Mouse (Mus musculus): ENCODE measurements at regions not wholly inside any gene's neighbourhood (a gene's known extent, or its start where the extent isn't known, plus 50 kb on each side); places are given as distances from the start of the nearest gene placed in this dataset.

- no peak overlapping the region for H3K4me3 ChIP-seq
- H3K4me1 ChIP-seq = peaks cover 11% of the 10 kb centered on the region; the same call in 1 of the 2 replicates
- no peaks in the 10 kb centered on the region for H3K27me3 ChIP-seq (ENCODE audit: low read depth, poor library complexity, severe bottlenecking)
- no peaks in the 10 kb centered on the region for H3K9me3 ChIP-seq (replicated peaks)
- no peaks in the 10 kb centered on the region for H3K36me3 ChIP-seq
- WGBS = 24% methylated on average over 4 of the region's 4 CpGs
- no peak overlapping the region for H3K27ac ChIP-seq
- DNase-seq (ENCODE audit: low spot score) = peak; percentile 59
Measured at GRCm38 (mm10) chr2:133614672-133615071, 62.7 kb downstream of the Bmp2 start.

- no peak overlapping the region for H3K4me3 ChIP-seq
- WGBS = 83% methylated on average over 3 of the region's 3 CpGs
- DNase-seq (ENCODE audit: low spot score) = no peak
- H3K9me3 ChIP-seq (replicated peaks) = no peaks in the 10 kb centered on the region
- peaks cover 11% of the 10 kb centered on the region; the same call in 1 of the 2 replicates for H3K4me1 ChIP-seq
- H3K27ac ChIP-seq = no peak overlapping the region
- no peaks in the 10 kb centered on the region for H3K36me3 ChIP-seq
- no peaks in the 10 kb centered on the region for H3K27me3 ChIP-seq (ENCODE audit: low read depth, poor library complexity, severe bottlenecking)
Measured at GRCm38 (mm10) chr2:133615299-133615698, 63.3 kb downstream of the Bmp2 start.

- no peak overlapping the region for H3K4me3 ChIP-seq
- WGBS = 64% methylated on average over 3 of the region's 3 CpGs
- no peaks in the 10 kb centered on the region for H3K9me3 ChIP-seq (replicated peaks)
- no peak overlapping the region for H3K27ac ChIP-seq
- peaks cover 12% of the 10 kb centered on the region; the same call in 1 of the 2 replicates for H3K4me1 ChIP-seq
- DNase-seq (ENCODE audit: low spot score) = no peak
- H3K36me3 ChIP-seq = no peaks in the 10 kb centered on the region
- no peaks in the 10 kb centered on the region for H3K27me3 ChIP-seq (ENCODE audit: low read depth, poor library complexity, severe bottlenecking)
Measured at GRCm38 (mm10) chr2:133617317-133617835, 65.4 kb downstream of the Bmp2 start.

- H3K27ac ChIP-seq = no peak overlapping the region
- DNase-seq (ENCODE audit: low spot score) = no peak
- H3K27me3 ChIP-seq (ENCODE audit: low read depth, poor library complexity, severe bottlenecking) = no peaks in the 10 kb centered on the region
- 22% methylated on average over 2 of the region's 2 CpGs for WGBS
- H3K4me3 ChIP-seq = no peak overlapping the region
- H3K9me3 ChIP-seq (replicated peaks) = no peaks in the 10 kb centered on the region
- H3K4me1 ChIP-seq = peaks cover 10% of the 10 kb centered on the region; the same call in 1 of the 2 replicates
- no peaks in the 10 kb centered on the region for H3K36me3 ChIP-seq
Measured at GRCm38 (mm10) chr2:133622523-133622922, 70.6 kb downstream of the Bmp2 start.

- Histone ChIP-seq H3K9me3 (replicated peaks) (no peaks in the 10 kb centered on the region), H3K36me3 (no peaks in the 10 kb centered on the region), H3K27ac (no peak overlapping the region), H3K27me3 (ENCODE audit: low read depth, poor library complexity, severe bottlenecking) (peaks cover 9% of the 10 kb centered on the region; the same call in 1 of the 2 replicates), H3K4me1 (peaks cover 20% of the 10 kb centered on the region), H3K4me3 (no peak overlapping the region)
- 69% methylated on average over 2 of the region's 2 CpGs for WGBS
- DNase-seq (ENCODE audit: low spot score) = no peak
Measured at GRCm38 (mm10) chr2:133625542-133625941, 73.6 kb downstream of the Bmp2 start.

- no peak overlapping the region for H3K4me3 ChIP-seq
- WGBS = 79% methylated on average over 6 of the region's 6 CpGs
- peaks cover 13% of the 10 kb centered on the region; the same call in 1 of the 2 replicates for H3K27me3 ChIP-seq (ENCODE audit: low read depth, poor library complexity, severe bottlenecking)
- DNase-seq (ENCODE audit: low spot score) = no peak
- H3K27ac ChIP-seq = no peak overlapping the region
- H3K4me1 ChIP-seq = peaks cover 20% of the 10 kb centered on the region
- no peaks in the 10 kb centered on the region for H3K36me3 ChIP-seq
- no peaks in the 10 kb centered on the region for H3K9me3 ChIP-seq (replicated peaks)
Measured at GRCm38 (mm10) chr2:133628874-133629273, 76.9 kb downstream of the Bmp2 start.

- Histone ChIP-seq H3K27ac (no peak overlapping the region), H3K4me3 (no peak overlapping the region), H3K36me3 (no peaks in the 10 kb centered on the region), H3K27me3 (ENCODE audit: low read depth, poor library complexity, severe bottlenecking) (peaks cover 23% of the 10 kb centered on the region), H3K9me3 (replicated peaks) (no peaks in the 10 kb centered on the region), H3K4me1 (peaks cover 28% of the 10 kb centered on the region)
- WGBS = 0% methylated on average over 1 of the region's 1 CpGs
- DNase-seq (ENCODE audit: low spot score) = peak; percentile 40
Measured at GRCm38 (mm10) chr2:133635434-133635833, 83.5 kb downstream of the Bmp2 start.

GRCm38 (mm10) chr2:133649874-133650481, 98.0 kb downstream of the Bmp2 start:
- Histone ChIP-seq H3K27me3 (ENCODE audit: low read depth, poor library complexity, severe bottlenecking) (no peaks in the 10 kb centered on the region), H3K4me3 (no peak overlapping the region), H3K9me3 (replicated peaks) (no peaks in the 10 kb centered on the region), H3K4me1 (peaks cover 20% of the 10 kb centered on the region; the same call in 1 of the 2 replicates), H3K36me3 (no peaks in the 10 kb centered on the region), H3K27ac (peak overlapping the region; percentile 26)
- peak; percentile 40 for DNase-seq (ENCODE audit: low spot score)
- 67% methylated on average over 6 of the region's 6 CpGs for WGBS

- Histone ChIP-seq H3K4me1 (peaks cover 14% of the 10 kb centered on the region), H3K36me3 (no peaks in the 10 kb centered on the region), H3K27me3 (ENCODE audit: low read depth, poor library complexity, severe bottlenecking) (0 out of 2 replicates have a peak, but pooled peaks cover 6% of the 10 kb centered on the region), H3K9me3 (replicated peaks) (no peaks in the 10 kb centered on the region), H3K4me3 (no peak overlapping the region), H3K27ac (no peak overlapping the region)
- peak; percentile 38 for DNase-seq (ENCODE audit: low spot score)
- WGBS = 69% methylated on average over 9 of the region's 9 CpGs
Measured at GRCm38 (mm10) chr2:133666331-133667054, 114.5 kb downstream of the Bmp2 start.

GRCm38 (mm10) chr2:133667055-133667395, 115.1 kb downstream of the Bmp2 start:
- Histone ChIP-seq H3K4me1 (peaks cover 14% of the 10 kb centered on the region), H3K27me3 (ENCODE audit: low read depth, poor library complexity, severe bottlenecking) (0 out of 2 replicates have a peak, but pooled peaks cover 10% of the 10 kb centered on the region), H3K4me3 (no peak overlapping the region), H3K27ac (no peak overlapping the region), H3K36me3 (no peaks in the 10 kb centered on the region), H3K9me3 (replicated peaks) (no peaks in the 10 kb centered on the region)
- no peak for DNase-seq (ENCODE audit: low spot score)
- 83% methylated on average over 3 of the region's 3 CpGs for WGBS

- Histone ChIP-seq H3K27me3 (ENCODE audit: low read depth, poor library complexity, severe bottlenecking) (0 out of 2 replicates have a peak, but pooled peaks cover 10% of the 10 kb centered on the region), H3K4me1 (peaks cover 14% of the 10 kb centered on the region), H3K4me3 (no peak overlapping the region), H3K27ac (no peak overlapping the region), H3K9me3 (replicated peaks) (no peaks in the 10 kb centered on the region), H3K36me3 (no peaks in the 10 kb centered on the region)
- DNase-seq (ENCODE audit: low spot score) = no peak
- 59% methylated on average over 2 of the region's 2 CpGs for WGBS
Measured at GRCm38 (mm10) chr2:133669821-133670220, 117.9 kb downstream of the Bmp2 start.

- Histone ChIP-seq H3K27ac (no peak overlapping the region), H3K36me3 (no peaks in the 10 kb centered on the region)
Measured at GRCm38 (mm10) chr2:133671528-133671927, 119.6 kb downstream of the Bmp2 start.

GRCm38 (mm10) chr2:133684367-133684766, 132.4 kb downstream of the Bmp2 start:
- Histone ChIP-seq H3K9me3 (replicated peaks) (no peaks in the 10 kb centered on the region), H3K27ac (no peak overlapping the region), H3K4me1 (no peaks in the 10 kb centered on the region), H3K27me3 (ENCODE audit: low read depth, poor library complexity, severe bottlenecking) (no peaks in the 10 kb centered on the region), H3K36me3 (no peaks in the 10 kb centered on the region), H3K4me3 (no peak overlapping the region)
- no peak for DNase-seq (ENCODE audit: low spot score)

More at GRCm38 (mm10) chr2:133671528-133671927, 119.6 kb downstream of the Bmp2 start:
- WGBS = 83% methylated on average over 4 of the region's 4 CpGs
- Histone ChIP-seq H3K9me3 (replicated peaks) (no peaks in the 10 kb centered on the region), H3K4me3 (no peak overlapping the region), H3K4me1 (peaks cover 6% of the 10 kb centered on the region), H3K27me3 (ENCODE audit: low read depth, poor library complexity, severe bottlenecking) (0 out of 2 replicates have a peak, but pooled peaks cover 10% of the 10 kb centered on the region)
- no peak for DNase-seq (ENCODE audit: low spot score)
